Mouse (Mus musculus): ENCODE results near the gene Slc50a1. TPM values are rescaled to one million over a fixed set of nuclear protein-coding genes. Genes with fewer than 3 reads are reported as not detected.
A peak's percentile ranks its signal among the peaks of the same experiment; 100 is the strongest.

Gene Slc50a1
- 25.3 and 31.5 TPM in 2 replicates for polyA plus RNA-seq (2014; fragmentation: Nextera tagmentation; extraction: Ambion mirVana)

DNA sequence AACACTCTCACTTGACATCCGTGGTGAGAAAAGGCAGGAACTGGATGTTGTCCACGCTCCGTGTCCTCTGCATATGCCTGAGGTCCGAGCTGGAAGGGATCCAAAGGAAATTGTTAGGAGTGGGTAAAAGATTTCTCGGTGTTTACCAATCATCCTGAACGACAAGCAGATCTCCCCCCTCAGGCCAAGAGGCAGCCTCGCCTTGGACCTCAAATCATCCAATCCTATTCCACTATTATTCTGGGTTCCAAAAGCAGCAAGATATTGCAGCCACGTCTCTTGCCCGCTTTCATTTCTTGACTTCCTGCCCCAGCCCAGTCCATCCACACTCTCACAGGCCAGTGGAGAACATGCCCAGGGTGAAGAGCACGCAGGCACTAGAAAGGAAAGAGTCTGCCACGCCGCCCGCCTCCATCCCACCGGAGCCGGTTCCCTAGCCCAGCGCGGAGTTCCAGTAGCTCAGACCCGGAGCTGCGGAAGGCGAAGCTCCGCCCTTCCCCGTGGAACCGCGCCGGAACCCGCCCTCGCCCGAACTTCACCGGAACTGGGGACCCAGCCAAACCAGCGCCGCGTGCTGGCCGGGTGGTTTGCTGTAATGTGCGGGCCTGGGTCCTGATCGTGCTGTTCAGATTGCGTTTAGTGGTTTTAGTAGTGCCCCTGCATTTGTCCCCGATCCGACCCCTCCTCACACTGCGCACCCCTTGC lies at the start of gene Slc50a1:
Gene Slc50a1, minus strand, starts transcription at position 520 of the 705 bp plus-strand sequence.
- H3K27me3 ChIP-seq (replicated peaks; ENCODE audit: control insufficient read depth, insufficient read depth, low read length): no peaks in the 10 kb centered on the region
- peak within 1 kb of the TSS; percentile 76 for H3K4me2 ChIP-seq
- peak within 1 kb of the TSS; percentile 65 for H3K4me3 ChIP-seq (ENCODE audit: low read depth, low read length)
- WGBS: 4% methylated on average over 39 of the region's 39 CpGs
- peak; percentile 80 for DNase-seq (ENCODE audit: low spot score)
- ATAC-seq (replicated peaks; ENCODE audit: low FRiP score): peak; percentile 60; the same call in 1 of the 2 replicates
- peaks cover 22% of the 10 kb centered on the region for H3K4me1 ChIP-seq (replicated peaks; ENCODE audit: control insufficient read depth, insufficient read depth, low read length)
- H3K9ac ChIP-seq (ENCODE audit: low read depth, low read length): peak within 1 kb of the TSS; percentile 67
- peaks cover 3% of the 10 kb centered on the region; the same call in 1 of the 2 replicates for H3K36me3 ChIP-seq (ENCODE audit: control insufficient read depth, insufficient read depth, low read length)
- H3K27ac ChIP-seq (ENCODE audit: low read depth, low read length): peak within 1 kb of the TSS; percentile 30; the same call in 1 of the 2 replicates
- H3K9me3 ChIP-seq (ENCODE audit: control insufficient read depth, low read length): no peaks in the 10 kb centered on the region

DNA sequence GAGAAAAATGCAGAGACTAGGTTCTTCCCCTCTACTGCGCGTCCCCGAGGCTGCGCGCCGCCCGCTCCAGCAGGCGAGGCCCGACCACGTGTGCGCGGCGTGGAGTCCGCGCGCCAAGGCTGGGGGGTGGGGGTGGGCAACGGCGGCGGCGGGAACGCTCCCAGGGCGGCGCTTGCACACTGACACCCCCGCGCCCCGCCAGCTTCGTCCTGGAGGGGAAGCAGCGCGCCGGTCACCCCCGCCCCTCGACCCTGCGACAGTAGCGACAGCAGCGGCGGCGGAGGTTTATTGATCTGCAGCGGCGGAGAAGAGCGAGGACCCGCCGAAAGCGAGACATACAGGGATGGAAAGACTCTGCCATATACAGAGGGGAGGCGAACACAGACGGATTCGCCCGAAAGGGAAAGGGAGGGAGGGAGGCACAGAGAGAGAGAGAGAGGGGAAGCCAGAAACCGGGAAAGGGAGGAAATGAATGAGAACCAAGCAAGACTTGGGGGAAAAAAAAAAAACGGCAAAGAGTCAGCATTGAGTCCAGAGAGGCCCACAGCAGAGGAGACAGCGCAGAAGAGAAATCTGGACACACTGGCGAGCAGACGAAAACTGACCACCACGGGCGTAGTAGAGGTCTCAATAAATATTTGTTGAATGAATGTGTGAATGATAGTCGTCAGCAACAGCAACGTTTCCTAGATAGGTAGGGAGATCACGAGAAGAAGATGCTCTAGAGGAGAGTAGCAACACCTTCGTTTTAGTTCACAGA lies 49.4 kb upstream of the Slc50a1 start:
- 3% methylated on average over 52 of the region's 58 CpGs for WGBS
- H3K27me3 ChIP-seq (replicated peaks; ENCODE audit: control insufficient read depth, insufficient read depth, low read length): peaks cover 85% of the 10 kb centered on the region
- H3K4me1 ChIP-seq (replicated peaks; ENCODE audit: control insufficient read depth, insufficient read depth, low read length): peaks cover 43% of the 10 kb centered on the region
- ATAC-seq (replicated peaks; ENCODE audit: low FRiP score): no peak
- no peak overlapping the region for H3K9ac ChIP-seq (ENCODE audit: low read depth, low read length)
- peak overlapping the region; percentile 89 for H3K4me2 ChIP-seq
- H3K9me3 ChIP-seq (ENCODE audit: control insufficient read depth, low read length): no peaks in the 10 kb centered on the region
- DNase-seq (ENCODE audit: low spot score): no peak
- no peak overlapping the region for H3K27ac ChIP-seq (ENCODE audit: low read depth, low read length)
- peak overlapping the region; percentile 63 for H3K4me3 ChIP-seq (ENCODE audit: low read depth, low read length)
- H3K36me3 ChIP-seq (ENCODE audit: control insufficient read depth, insufficient read depth, low read length): no peaks in the 10 kb centered on the region

DNA sequence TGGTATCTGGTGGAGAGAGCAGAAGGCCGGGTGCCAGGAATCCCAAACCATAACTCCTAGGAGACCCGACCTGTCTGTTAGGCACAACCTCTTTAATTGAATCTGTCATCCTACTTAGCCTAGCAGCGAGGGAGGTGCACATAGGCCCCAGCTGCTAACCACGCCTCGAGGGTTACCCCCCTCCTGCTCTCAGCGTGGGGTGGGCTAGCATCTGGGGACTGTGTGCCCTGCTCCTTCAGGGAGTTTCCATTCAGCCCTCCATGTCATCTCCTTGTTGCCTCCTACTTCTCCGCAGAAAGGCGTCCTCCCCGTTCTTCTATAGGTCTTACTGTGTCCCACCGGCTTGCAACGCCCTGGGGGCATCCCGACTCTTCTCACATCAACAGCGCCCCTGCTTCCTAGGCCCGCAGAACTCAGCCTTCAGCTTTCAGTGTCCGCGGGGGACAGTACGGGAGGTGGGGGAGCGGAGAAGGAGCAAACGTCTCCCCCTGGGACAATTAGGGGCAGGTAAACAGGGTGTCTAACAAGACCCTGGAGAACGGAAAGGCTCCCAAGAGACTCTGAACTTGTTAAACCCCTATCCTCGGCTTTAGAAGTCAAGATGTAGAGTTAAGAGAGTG lies 48.7 kb upstream of the Slc50a1 start:
- Histone ChIP-seq H3K4me2 (peak overlapping the region; percentile 89), H3K9me3 (ENCODE audit: control insufficient read depth, low read length) (no peaks in the 10 kb centered on the region), H3K27ac (ENCODE audit: low read depth, low read length) (no peak overlapping the region), H3K4me3 (ENCODE audit: low read depth, low read length) (peak overlapping the region; percentile 63), H3K4me1 (replicated peaks; ENCODE audit: control insufficient read depth, insufficient read depth, low read length) (peaks cover 43% of the 10 kb centered on the region), H3K9ac (ENCODE audit: low read depth, low read length) (no peak overlapping the region), H3K27me3 (replicated peaks; ENCODE audit: control insufficient read depth, insufficient read depth, low read length) (peaks cover 83% of the 10 kb centered on the region), H3K36me3 (ENCODE audit: control insufficient read depth, insufficient read depth, low read length) (no peaks in the 10 kb centered on the region)
- no peak for DNase-seq (ENCODE audit: low spot score)
- ATAC-seq (replicated peaks; ENCODE audit: low FRiP score): no peak
- WGBS: 19% methylated on average over 21 of the region's 21 CpGs

DNA sequence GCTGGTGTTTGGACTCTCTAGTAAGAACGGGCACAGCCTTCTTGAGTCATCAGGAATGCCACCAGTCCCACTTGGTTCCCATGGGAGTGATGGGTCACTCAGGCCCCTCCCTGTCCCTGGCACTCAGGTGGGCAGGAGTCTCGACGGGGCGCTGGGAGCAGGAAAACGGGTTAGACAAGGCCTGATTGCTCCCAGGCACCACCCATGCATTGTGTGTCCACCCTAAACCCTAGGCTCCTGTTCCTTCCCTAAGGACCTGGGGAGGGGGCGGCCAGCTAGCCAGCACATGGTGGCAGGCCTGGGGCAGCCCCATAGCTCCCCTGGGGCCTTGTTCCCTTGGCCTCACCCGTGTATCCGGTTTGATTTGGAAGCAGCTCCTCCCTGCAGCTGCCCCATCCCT lies 47.9 kb upstream of the Slc50a1 start:
- H3K4me2 ChIP-seq: no peak overlapping the region
- no peaks in the 10 kb centered on the region for H3K9me3 ChIP-seq (ENCODE audit: control insufficient read depth, low read length)
- H3K9ac ChIP-seq (ENCODE audit: low read depth, low read length): no peak overlapping the region
- ATAC-seq (replicated peaks; ENCODE audit: low FRiP score) (no peak), DNase-seq (ENCODE audit: low spot score) (no peak)
- no peak overlapping the region for H3K4me3 ChIP-seq (ENCODE audit: low read depth, low read length)
- peaks cover 43% of the 10 kb centered on the region for H3K4me1 ChIP-seq (replicated peaks; ENCODE audit: control insufficient read depth, insufficient read depth, low read length)
- H3K27me3 ChIP-seq (replicated peaks; ENCODE audit: control insufficient read depth, insufficient read depth, low read length): peaks cover 75% of the 10 kb centered on the region
- 69% methylated on average over 8 of the region's 8 CpGs for WGBS
- H3K36me3 ChIP-seq (ENCODE audit: control insufficient read depth, insufficient read depth, low read length): no peaks in the 10 kb centered on the region
- H3K27ac ChIP-seq (ENCODE audit: low read depth, low read length): no peak overlapping the region

DNA sequence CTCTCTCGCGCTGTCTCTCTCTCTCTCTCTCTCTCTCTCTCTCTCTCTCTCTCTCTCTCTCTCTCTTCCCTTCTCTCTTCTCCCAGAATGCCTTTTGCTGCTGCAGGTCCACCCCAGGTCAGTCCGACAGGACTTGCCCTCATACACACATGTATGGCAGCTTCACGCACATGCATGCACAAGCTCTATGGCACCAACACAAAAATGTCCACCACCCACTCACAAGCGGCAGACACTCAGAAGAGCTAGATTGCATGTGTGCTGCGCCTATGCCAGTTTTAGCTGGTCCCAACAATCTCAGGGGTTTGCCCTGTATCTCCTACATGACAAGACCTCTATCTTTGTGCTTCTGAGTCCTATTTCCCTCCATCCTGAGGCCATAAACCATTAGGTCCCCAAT lies 46.9 kb upstream of the Slc50a1 start:
- Histone ChIP-seq H3K9me3 (ENCODE audit: control insufficient read depth, low read length) (no peaks in the 10 kb centered on the region), H3K4me1 (replicated peaks; ENCODE audit: control insufficient read depth, insufficient read depth, low read length) (peaks cover 38% of the 10 kb centered on the region), H3K36me3 (ENCODE audit: control insufficient read depth, insufficient read depth, low read length) (no peaks in the 10 kb centered on the region), H3K4me3 (ENCODE audit: low read depth, low read length) (no peak overlapping the region), H3K27me3 (replicated peaks; ENCODE audit: control insufficient read depth, insufficient read depth, low read length) (peaks cover 65% of the 10 kb centered on the region), H3K27ac (ENCODE audit: low read depth, low read length) (no peak overlapping the region), H3K4me2 (no peak overlapping the region), H3K9ac (ENCODE audit: low read depth, low read length) (no peak overlapping the region)
- 57% methylated on average over 6 of the region's 6 CpGs for WGBS
- ATAC-seq (replicated peaks; ENCODE audit: low FRiP score): no peak
- no peak for DNase-seq (ENCODE audit: low spot score)

DNA sequence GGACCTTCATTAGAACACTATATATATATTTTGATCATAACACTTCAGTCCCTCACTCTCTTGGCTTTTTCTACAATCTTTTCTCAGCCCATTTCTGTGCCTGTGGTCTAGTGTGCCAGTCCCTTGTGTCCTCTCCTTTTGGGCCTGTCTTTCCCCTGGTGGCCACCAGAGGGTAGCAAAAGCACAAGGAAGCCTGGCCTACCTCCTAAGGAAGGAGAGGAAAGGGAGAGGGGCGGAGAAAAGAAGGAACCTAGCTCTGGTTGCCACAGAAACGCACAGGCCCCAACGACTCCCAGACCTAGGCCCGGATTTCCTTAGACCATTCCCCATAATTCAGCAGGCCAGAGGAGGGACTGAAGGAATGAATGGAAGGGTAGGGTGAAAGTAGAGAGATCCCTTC lies 46.5 kb upstream of the Slc50a1 start:
- DNase-seq (ENCODE audit: low spot score) (peak; percentile 66), ATAC-seq (replicated peaks; ENCODE audit: low FRiP score) (peak; percentile 42; the same call in 1 of the 2 replicates)
- Histone ChIP-seq H3K27ac (ENCODE audit: low read depth, low read length) (no peak overlapping the region), H3K9ac (ENCODE audit: low read depth, low read length) (no peak overlapping the region), H3K4me1 (replicated peaks; ENCODE audit: control insufficient read depth, insufficient read depth, low read length) (peaks cover 34% of the 10 kb centered on the region), H3K4me2 (0 out of 2 replicates have a peak overlapping the region, but pooled peaks have one; percentile 11), H3K9me3 (ENCODE audit: control insufficient read depth, low read length) (no peaks in the 10 kb centered on the region), H3K36me3 (ENCODE audit: control insufficient read depth, insufficient read depth, low read length) (no peaks in the 10 kb centered on the region), H3K4me3 (ENCODE audit: low read depth, low read length) (no peak overlapping the region), H3K27me3 (replicated peaks; ENCODE audit: control insufficient read depth, insufficient read depth, low read length) (peaks cover 60% of the 10 kb centered on the region)
- 5% methylated on average over 4 of the region's 4 CpGs for WGBS

DNA sequence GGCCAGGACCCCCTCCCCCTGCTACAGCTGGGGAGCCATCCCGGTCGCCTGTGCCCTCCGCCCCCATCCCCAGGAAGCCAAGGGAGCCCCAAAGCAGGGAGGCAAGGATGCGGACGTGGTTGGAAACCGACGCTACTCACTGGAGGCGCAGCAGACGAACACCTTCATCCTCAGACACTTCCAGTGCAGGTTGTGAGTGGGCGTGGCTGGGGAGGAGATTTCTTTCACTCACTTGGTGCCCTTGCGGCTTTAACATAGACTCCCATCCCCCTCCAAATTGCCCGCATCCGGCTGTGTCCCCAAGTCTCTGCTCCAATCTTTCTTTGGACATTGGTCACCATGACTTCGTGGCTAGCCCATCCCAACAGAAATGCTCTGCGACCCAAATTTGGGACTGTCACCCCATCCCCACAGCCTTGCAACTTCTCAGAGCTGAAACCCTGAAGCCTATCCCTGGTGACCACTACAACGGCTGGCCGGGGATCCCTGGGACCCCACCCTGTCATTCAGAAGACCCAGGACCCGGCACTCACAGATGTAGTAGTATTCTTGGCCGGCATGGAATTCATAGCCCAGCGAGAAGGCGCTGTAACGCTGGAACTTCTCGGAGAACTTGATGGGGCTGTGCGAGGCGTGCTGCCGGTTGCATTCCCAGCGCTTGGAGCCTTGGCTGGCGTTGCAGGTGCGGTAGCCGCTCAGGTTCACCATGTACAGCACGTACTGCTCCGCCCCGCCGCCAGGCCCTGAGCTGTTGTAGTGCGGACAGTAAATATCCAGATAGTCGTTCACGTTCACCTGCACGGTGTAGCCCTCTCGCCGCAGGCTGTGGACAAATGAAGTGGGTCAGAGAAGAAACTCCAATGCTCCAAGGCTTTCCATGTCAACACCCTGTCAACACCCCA lies 45.8 kb upstream of the Slc50a1 start:
- Histone ChIP-seq H3K9me3 (ENCODE audit: control insufficient read depth, low read length) (no peaks in the 10 kb centered on the region), H3K9ac (ENCODE audit: low read depth, low read length) (no peak overlapping the region; the same call in 1 of the 2 replicates), H3K4me3 (ENCODE audit: low read depth, low read length) (peak overlapping the region; percentile 38), H3K27ac (ENCODE audit: low read depth, low read length) (no peak overlapping the region), H3K4me2 (peak overlapping the region; percentile 61), H3K4me1 (replicated peaks; ENCODE audit: control insufficient read depth, insufficient read depth, low read length) (peaks cover 27% of the 10 kb centered on the region), H3K27me3 (replicated peaks; ENCODE audit: control insufficient read depth, insufficient read depth, low read length) (peaks cover 54% of the 10 kb centered on the region), H3K36me3 (ENCODE audit: control insufficient read depth, insufficient read depth, low read length) (no peaks in the 10 kb centered on the region)
- WGBS: 21% methylated on average over 40 of the region's 40 CpGs
- DNase-seq (ENCODE audit: low spot score) (no peak), ATAC-seq (replicated peaks; ENCODE audit: low FRiP score) (no peak)

Data from liver, embryonic 11.5 days (tissue).